Mouse (Mus musculus): ENCODE measurements at regions not wholly inside any gene's neighbourhood (a gene's known extent, or its start where the extent isn't known, plus 50 kb on each side); places are given as distances from the start of the nearest gene placed in this dataset.

DNA sequence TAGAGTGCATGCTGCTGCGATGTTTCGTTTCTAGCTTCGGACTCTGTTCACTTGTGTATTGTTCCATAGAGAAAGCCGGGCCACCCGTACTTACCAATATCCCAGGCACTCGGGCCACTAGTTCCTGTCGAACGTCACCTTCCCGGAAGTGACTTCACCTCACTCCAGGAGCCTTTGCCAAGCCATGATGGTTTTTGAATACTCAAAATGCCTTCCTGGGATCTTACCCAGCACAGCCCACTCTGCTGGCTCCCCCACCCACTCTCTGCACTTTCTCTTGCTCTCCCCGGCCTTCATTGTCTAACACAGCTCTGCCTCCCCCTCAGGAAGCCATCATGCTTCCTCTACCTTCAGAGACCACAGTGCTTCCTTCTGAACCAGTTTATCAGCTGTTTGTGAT, 202.5 kb downstream of the Mtx2 start:
- TF ChIP-seq GATA1 (IDR thresholded peaks at IDR 0.05; ENCODE audit: low read length): no peak
- no peak for TF ChIP-seq TAL1 (IDR thresholded peaks at IDR 0.05; ENCODE audit: low read length)

Data from erythroblast, embryonic 14.5 days (primary cell).